Mouse (Mus musculus): ENCODE results near the gene Arnt.
"Not testable (repeated sequence)": the region's sequence is repeated elsewhere in the genome, so short reads cannot be mapped to it uniquely, and the experiment has no call there.

Arnt gene

GRCm38 (mm10) chr3:95434136-95434982 lies at the start of gene Arnt:
TSS of gene Arnt (plus strand) at chr3:95434388.
- DNase-seq (ENCODE audit: low read depth, low spot score): peak; percentile 96

GRCm38 (mm10) chr3:95385401-95386075 lies 48.6 kb upstream of the Arnt start:
- DNase-seq (ENCODE audit: low read depth, low spot score): no peak

DNA sequence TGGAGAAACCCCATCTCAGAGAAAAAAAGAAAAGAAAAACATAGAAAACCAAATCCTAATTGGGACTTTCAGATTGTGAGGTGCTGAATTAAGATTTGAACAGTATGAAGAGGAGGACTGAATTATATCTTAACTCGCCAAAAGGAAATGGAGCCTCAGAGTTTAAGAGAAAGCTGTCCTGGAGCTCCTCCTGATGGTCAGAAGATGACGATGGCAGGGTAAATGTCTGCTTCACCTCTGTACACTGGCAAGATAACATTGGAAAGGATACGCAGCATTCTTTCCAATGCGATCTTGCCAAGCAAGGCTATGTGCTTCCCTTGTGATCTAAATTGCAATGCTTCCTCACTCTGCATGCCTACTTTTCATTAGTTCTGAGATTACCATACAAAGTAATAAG lies 39.8 kb upstream of the Arnt start:
- no peak for DNase-seq (ENCODE audit: low read depth, low spot score)

GRCm38 (mm10) chr3:95402741-95403140 lies 31.4 kb upstream of the Arnt start, which contains the start of gene 4930558C23Rik:
TSS of gene 4930558C23Rik (minus strand) at chr3:95402841.
- no peak for DNase-seq (ENCODE audit: low read depth, low spot score)

DNA sequence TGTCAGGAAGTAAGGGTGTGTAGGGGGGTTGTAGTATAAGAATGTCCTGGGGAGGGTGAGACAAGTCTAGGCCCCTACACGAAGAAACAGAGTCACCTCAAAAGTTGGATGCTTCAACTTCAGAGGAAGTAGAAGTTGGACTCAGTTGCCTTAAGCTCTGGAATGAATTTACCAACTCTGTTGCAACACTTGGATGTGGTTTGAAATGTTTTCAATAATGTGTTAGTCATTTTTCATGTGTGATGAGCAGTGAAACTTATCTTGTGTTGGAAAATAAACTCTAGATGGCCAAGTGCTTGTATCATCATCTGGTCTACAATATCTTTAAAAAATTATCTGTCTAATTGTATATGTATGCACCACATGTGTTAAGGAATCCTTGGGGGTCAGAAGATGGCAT lies 26.5 kb upstream of the Arnt start:
- DNase-seq (ENCODE audit: low read depth, low spot score): no peak

- no peak for DNase-seq (ENCODE audit: low read depth, low spot score)
Observed at GRCm38 (mm10) chr3:95408852-95409251, 25.3 kb upstream of the Arnt start.

DNA sequence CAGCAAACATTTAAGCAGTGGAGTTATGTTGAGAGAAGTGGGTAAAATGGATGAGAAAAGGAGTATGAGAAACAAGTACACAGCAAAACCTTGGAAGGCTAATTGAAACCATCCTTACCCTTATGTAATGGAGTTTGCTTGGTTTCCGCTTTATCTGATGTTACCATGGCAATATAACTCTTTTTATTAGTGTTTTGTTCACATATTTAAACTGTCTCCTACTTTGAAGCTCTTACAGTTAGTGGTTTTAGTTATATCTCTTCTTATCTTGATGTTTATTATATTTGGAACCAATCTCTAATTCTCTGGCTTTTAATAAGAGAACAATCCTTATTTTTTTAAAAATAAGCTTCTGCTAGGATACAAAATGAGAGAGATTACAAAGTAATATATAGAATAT lies 21.9 kb upstream of the Arnt start:
- no peak for DNase-seq (ENCODE audit: low read depth, low spot score)

DNA sequence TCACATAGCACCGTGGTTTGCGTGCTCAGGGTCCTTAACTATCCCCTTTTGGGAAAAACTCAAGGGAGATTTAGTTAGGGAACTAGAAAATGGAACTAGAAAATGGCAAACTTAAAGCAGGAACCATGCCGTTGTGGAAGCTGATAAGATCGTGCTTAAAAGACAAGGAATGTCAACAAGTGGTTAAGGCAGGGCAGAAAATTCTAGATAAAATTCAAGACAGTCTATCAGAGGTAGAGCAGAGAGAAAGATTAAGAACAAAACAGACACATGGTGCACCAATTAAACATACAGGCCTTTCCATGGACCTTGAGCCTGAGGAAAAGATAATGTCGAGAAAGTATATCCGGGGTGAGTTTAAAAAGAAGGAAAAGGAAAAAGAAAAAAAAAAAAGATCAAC lies 16.3 kb upstream of the Arnt start:
- no peak for DNase-seq (ENCODE audit: low read depth, low spot score)

DNA sequence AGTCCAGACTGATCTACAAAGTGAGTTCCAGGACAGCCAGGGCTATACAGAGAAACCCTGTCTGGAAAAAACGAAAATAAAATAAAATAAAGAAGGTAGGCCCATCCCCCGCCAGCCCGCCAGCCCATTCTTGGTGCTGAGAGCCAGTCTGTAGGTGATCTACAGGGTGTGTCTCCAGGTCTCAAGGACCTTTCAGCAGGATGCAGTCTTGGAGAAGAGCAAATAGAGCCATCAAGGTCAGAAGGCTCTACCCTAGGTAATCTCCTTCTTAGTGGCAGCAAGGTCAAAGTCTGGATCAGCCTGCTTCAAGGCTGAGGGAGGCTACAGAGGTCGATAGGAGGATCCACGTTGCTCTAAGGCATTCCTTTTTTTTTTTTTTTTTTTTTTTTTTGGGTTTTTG lies 7.7 kb upstream of the Arnt start:
- DNase-seq (ENCODE audit: low read depth, low spot score): not testable (repeated sequence)

- not testable (repeated sequence) for DNase-seq (ENCODE audit: low read depth, low spot score)
Observed at GRCm38 (mm10) chr3:95427117-95427890, 6.9 kb upstream of the Arnt start.

GRCm38 (mm10) chr3:95427891-95428238 lies 6.3 kb upstream of the Arnt start:
- DNase-seq (ENCODE audit: low read depth, low spot score): not testable (repeated sequence)

DNA sequence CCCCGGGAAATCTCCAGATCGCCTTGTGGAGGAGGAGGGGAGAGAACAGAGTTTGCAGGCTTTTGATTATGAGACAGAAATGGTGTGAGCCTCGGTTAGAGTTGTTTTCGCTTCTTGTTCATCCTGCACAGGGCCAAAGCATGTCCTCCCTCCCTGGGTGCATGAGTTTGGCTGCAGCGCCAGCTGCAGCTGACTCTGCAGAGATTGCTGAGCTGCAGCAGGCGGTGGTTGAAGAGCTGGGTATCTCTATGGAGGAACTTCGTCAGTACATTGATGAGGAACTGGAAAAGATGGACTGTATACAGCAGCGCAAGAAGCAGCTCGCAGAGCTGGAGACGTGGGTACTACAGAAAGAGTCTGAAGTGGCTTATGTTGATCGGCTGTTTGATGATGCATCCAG lies 5.8 kb upstream of the Arnt start:
- DNase-seq (ENCODE audit: low read depth, low spot score): not testable (repeated sequence)

DNA sequence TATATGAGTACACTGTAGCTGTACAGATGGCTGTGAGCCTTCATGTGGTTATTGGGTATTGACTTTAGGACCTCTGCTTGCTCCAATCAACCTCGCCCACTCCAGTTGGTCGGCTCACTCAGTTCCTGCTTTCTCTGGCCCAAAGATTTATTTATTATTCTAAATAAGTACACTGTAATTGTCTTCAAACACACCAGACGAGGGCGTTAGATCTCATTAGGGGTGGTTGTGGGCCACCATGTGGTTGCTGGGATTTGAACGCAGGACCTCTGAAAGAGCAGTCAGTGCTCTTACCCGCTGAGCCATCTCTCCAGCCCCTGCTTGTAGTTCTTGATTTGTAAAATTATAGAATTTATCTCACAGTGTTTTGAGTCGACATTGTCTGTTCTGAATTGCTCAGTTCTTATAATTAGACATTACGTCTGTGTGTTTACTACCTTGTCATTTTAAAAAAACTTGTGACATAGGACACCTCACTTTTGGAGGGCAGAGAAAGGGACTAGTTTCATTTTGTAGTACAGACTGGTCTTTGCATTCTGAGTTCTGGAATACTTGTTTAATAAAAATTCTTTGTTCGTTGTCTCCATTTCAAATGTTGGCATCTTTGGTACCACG lies 780 bp upstream of the Arnt start:
- DNase-seq (ENCODE audit: low read depth, low spot score): no peak

- no peak for DNase-seq (ENCODE audit: low read depth, low spot score)
Observed at GRCm38 (mm10) chr3:95434983-95435370, 789 bp downstream of the Arnt start.

GRCm38 (mm10) chr3:95435561-95435960 lies 1.4 kb downstream of the Arnt start:
- no peak for DNase-seq (ENCODE audit: low read depth, low spot score)

- DNase-seq (ENCODE audit: low read depth, low spot score): not testable (repeated sequence)
Observed at GRCm38 (mm10) chr3:95438636-95439035, 4.4 kb downstream of the Arnt start.

GRCm38 (mm10) chr3:95439670-95440069 lies 5.5 kb downstream of the Arnt start:
- DNase-seq (ENCODE audit: low read depth, low spot score): no peak

DNA sequence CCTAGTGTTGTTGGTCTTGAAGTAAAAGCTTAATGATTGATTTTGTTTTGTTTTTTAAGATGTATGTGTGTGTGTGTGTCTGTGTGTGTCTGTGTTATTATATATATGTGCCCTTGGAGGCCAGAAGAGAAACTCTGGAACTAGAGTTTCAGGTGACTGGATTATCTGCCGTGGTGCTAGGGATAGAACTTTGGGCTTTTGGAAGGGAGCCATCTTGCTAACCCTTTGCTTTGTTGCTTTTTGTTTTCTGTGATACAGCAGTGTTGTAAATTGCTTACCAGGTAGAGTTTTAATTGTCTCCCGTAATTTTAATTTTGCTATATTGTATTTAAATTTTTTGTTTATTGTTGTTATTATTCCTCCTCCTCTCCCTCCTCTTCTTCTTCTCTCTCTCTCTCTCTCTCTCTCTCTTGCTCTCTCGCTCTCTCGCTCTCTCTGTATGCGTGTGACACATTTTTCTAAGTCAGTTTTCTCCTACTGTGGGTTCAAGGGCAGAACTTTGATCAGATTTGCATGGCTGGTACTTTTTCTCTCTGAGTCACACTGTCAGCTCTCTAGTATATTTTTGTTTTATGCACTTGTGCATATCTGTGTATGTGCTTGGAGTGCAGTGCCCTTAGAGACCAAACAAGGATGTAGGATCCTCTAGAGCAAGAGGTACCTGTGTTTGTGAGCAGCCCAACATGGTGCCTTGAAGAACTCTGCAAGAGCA lies 8.4 kb downstream of the Arnt start:
- no peak for DNase-seq (ENCODE audit: low read depth, low spot score)

DNA sequence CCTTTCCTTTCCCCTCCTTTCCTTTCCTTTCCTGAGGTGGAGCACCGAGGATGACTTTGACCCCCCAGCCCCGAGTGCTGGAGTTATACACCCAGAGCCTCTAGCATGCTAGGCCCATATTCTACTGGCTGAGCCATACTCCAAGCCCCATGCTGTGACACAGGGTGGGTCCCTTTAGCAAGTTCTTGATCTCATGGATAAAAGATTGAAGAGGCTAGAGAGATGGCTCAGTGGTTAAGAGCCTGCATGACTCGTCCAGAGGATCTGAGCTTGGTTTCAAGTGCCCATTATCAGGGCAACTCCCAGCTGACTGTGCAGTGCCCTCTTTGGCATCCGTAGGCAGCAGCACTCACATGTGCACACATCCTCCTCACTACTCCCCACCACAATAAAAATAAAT lies 11.1 kb downstream of the Arnt start:
- DNase-seq (ENCODE audit: low read depth, low spot score): no peak

- peak; percentile 54 for DNase-seq (ENCODE audit: low read depth, low spot score)
Observed at GRCm38 (mm10) chr3:95450408-95450807, 16.2 kb downstream of the Arnt start.

DNA sequence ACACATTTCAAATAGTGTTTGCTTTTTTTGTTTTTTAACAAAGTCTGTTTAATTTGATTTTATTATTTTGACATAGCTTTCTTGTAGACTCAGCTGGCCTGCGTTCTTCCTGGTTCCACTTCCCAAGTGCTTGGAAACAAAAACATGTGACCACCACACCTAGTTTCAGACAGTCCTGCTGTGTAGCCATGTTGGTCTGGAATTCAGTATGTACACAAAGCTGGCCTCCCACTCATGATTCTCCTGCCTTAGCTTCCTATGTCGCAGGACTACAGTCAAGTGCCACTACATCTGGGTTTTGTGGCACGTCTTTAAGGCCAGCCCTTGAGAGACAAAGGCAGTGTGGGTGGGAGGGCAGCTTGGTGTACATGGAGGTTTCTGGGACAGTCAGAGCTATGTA lies 16.7 kb downstream of the Arnt start:
- no peak for DNase-seq (ENCODE audit: low read depth, low spot score)
